11 mouse cellular contexts compared by ENCODE assay signal in genomic region chr2:167852582-167852981, GRCm38 (mm10).
A peak's percentile ranks its signal among the peaks of the same experiment; 100 is the strongest.
DNase-seq lines count a peak whose midpoint lies in the region; ATAC-seq and TF ChIP-seq lines count a peak whose summit lies in the region.
"Had no signal": no experiment of that assay in that cellular context is flagged by ENCODE, and none has a peak within 500 bp of the region (broad histone marks: within the 10 kb centered on the region; RNA-seq: fewer than 3 reads in every experiment).

No protein-coding gene starts in this region.

- no peaks in the 10 kb centered on the region for H3K9me3 ChIP-seq in lung, postnatal 0 days (ENCODE audit: low read length)
- H3K9me3 ChIP-seq in stomach, postnatal 0 days (ENCODE audit: control insufficient read depth, low read length): no peaks in the 10 kb centered on the region
- no peaks in the 10 kb centered on the region for H3K9me3 ChIP-seq in forebrain, embryonic 14.5 days (replicated peaks; ENCODE audit: control insufficient read depth, low read length)

- H3K27ac ChIP-seq in gastrocnemius, adult 2 months: peak overlapping the region; percentile 99
- H3K27ac ChIP-seq in lung, postnatal 0 days (ENCODE audit: low read length): peak overlapping the region; percentile 73
- H3K27ac ChIP-seq in stomach, postnatal 0 days (replicated peaks): peak overlapping the region; percentile 24; the same call in 1 of the 2 replicates
- H3K27ac ChIP-seq in forebrain, embryonic 14.5 days (ENCODE audit: low read depth, low read length): no peak overlapping the region

- intact Hi-C loops in gastrocnemius, adult 2 months (cut with DNase I): no loop called here

- H3K4me1 ChIP-seq in lung, postnatal 0 days (ENCODE audit: insufficient read depth, low read depth, low read length): peaks cover 18% of the 10 kb centered on the region; the same call in 1 of the 2 replicates
- peaks cover 9% of the 10 kb centered on the region for H3K4me1 ChIP-seq in lung, adult 2 months (ENCODE audit: control insufficient read depth, insufficient read depth, low read length)
- H3K4me1 ChIP-seq in stomach, postnatal 0 days (replicated peaks; ENCODE audit: control insufficient read depth, insufficient read depth): peaks cover 7% of the 10 kb centered on the region; the same call in 1 of the 2 replicates
- no peaks in the 10 kb centered on the region for H3K4me1 ChIP-seq in forebrain, embryonic 14.5 days (ENCODE audit: control insufficient read depth, insufficient read depth, low read length)

- whole genome bisulfite sequencing in lung, postnatal 0 days: 63% methylated on average over 9 of the region's 9 CpGs
- 76% methylated on average over 9 of the region's 9 CpGs for WGBS in lung, adult 2 months
- 52% methylated on average over 9 of the region's 9 CpGs for WGBS in stomach, postnatal 0 days
- WGBS in forebrain, embryonic 14.5 days: 88% methylated on average over 9 of the region's 9 CpGs

- H3K4me3 ChIP-seq in gastrocnemius, adult 2 months: peak overlapping the region; percentile 80
- H3K4me3 ChIP-seq in lung, postnatal 0 days (ENCODE audit: low read depth, low read length): no peak overlapping the region
- H3K4me3 ChIP-seq in lung, adult 2 months (replicated peaks; ENCODE audit: extremely low read depth, low read depth, low read length): no peak overlapping the region
- H3K4me3 ChIP-seq in stomach, postnatal 0 days (ENCODE audit: low read depth, low read length): no peak overlapping the region
- no peak overlapping the region for H3K4me3 ChIP-seq in forebrain, embryonic 14.5 days (ENCODE audit: low read depth, low read length)

- 0 out of 2 replicates have a peak, but pooled peaks have one; percentile 13 for TF ChIP-seq EP300 in lung, postnatal 0 days (IDR thresholded peaks at IDR 0.05)
- TF ChIP-seq EP300 in stomach, postnatal 0 days (optimal IDR thresholded peaks at IDR 0.05): no peak

- no peak for TF ChIP-seq CTCF in gastrocnemius, adult 2 months (IDR thresholded peaks at IDR 0.05)
- TF ChIP-seq CTCF in lung, postnatal 0 days (IDR thresholded peaks at IDR 0.05): no peak
- TF ChIP-seq CTCF in lung, adult 2 months (IDR thresholded peaks at IDR 0.05; ENCODE audit: insufficient read depth, low read length): no peak
- no peak for TF ChIP-seq CTCF in stomach, postnatal 0 days (IDR thresholded peaks at IDR 0.05; ENCODE audit: low read depth)

- no peak for ATAC-seq in lung, postnatal 0 days
- ATAC-seq in stomach, postnatal 0 days (ENCODE audit: low FRiP score, low TSS enrichment): no peak
- ATAC-seq in forebrain, embryonic 14.5 days: no peak
- ATAC-seq: inflammation-experienced regulatory T-cells, adult 6 months had no signal

- peak; percentile 80 for DNase-seq in gastrocnemius, adult 2 months
- DNase-seq in gastrocnemius, postnatal 4 days (ENCODE audit: low spot score in 2 of 2): no peak
- peak; percentile 51 for DNase-seq in lung, postnatal 0 days (ENCODE audit: low spot score)
- no peak for DNase-seq in lung, adult 2 months
- peak; percentile 83 for DNase-seq in kidney, adult 9 months
- DNase-seq in stomach, postnatal 0 days (ENCODE audit: low spot score): no peak
- no peak for DNase-seq in forebrain, embryonic 14.5 days (ENCODE audit: low spot score)
- no peak for DNase-seq in thymus, postnatal 14 days
- DNase-seq: lung, embryonic 14.5 days; thymus, postnatal 36 days had no signal

- no peaks in the 10 kb centered on the region for H3K27me3 ChIP-seq in lung, postnatal 0 days (replicated peaks; ENCODE audit: insufficient read depth, low read length)
- no peaks in the 10 kb centered on the region for H3K27me3 ChIP-seq in stomach, postnatal 0 days (ENCODE audit: control insufficient read depth, insufficient read depth, low read length)
- H3K27me3 ChIP-seq in forebrain, embryonic 14.5 days (replicated peaks; ENCODE audit: control insufficient read depth, insufficient read depth, low read length): no peaks in the 10 kb centered on the region

- H3K4me2 ChIP-seq in lung, postnatal 0 days (replicated peaks; ENCODE audit: low read depth, low read length): no peak overlapping the region
- H3K4me2 ChIP-seq in stomach, postnatal 0 days (replicated peaks; ENCODE audit: low read depth): no peak overlapping the region
- no peak overlapping the region for H3K4me2 ChIP-seq in forebrain, embryonic 14.5 days (ENCODE audit: low read length)
- H3K4me2 ChIP-seq: lung, embryonic 14.5 days had no signal

- no peaks in the 10 kb centered on the region for H3K36me3 ChIP-seq in lung, postnatal 0 days (ENCODE audit: insufficient read depth, low read length)
- H3K36me3 ChIP-seq in stomach, postnatal 0 days (ENCODE audit: control insufficient read depth, insufficient read depth, low read length): no peaks in the 10 kb centered on the region
- no peaks in the 10 kb centered on the region for H3K36me3 ChIP-seq in forebrain, embryonic 14.5 days (ENCODE audit: control insufficient read depth, insufficient read depth, low read length)

- TF ChIP-seq POLR2A in lung, adult 2 months (IDR thresholded peaks at IDR 0.05; ENCODE audit: borderline replicate concordance, extremely low read depth, low read depth, low read length): no peak

- no peak overlapping the region for H3K9ac ChIP-seq in lung, postnatal 0 days (replicated peaks; ENCODE audit: low read depth)
- no peak overlapping the region for H3K9ac ChIP-seq in stomach, postnatal 0 days (ENCODE audit: low read length)
- H3K9ac ChIP-seq in forebrain, embryonic 14.5 days (ENCODE audit: low read length): no peak overlapping the region
- H3K9ac ChIP-seq: lung, embryonic 14.5 days had no signal

Comparison
In these comparisons a context has a peak if more than half of its experiments do, and no peak if none do; other contexts are left out.
1. DNase-seq: peak in gastrocnemius, adult 2 months (single experiment), lung, postnatal 0 days (single experiment) and kidney, adult 9 months (single experiment); none in gastrocnemius, postnatal 4 days (0 of 2), lung, adult 2 months (single experiment), stomach, postnatal 0 days (single experiment), forebrain, embryonic 14.5 days (single experiment) and thymus, postnatal 14 days (single experiment).